Mouse (Mus musculus) c-Kit-positive CD71-negative TER-119-negative erythroid progenitor cells, embryonic 14.5 days (primary cell): ENCODE results near the gene Ube2o.

ENCODE experiments used
- DNase-seq: peaks from one replicate; pipeline ENCODE4 v3.0.0-alpha.2; 2013; ENCODE audit warnings: low read depth

Ube2o gene

GRCm38 (mm10) chr11:116580711-116581375 is 404 bp downstream of the Ube2o start:
- no peak for DNase-seq

- peak; percentile 38 for DNase-seq
Measured at GRCm38 (mm10) chr11:116580031-116580652, 1.1 kb downstream of the Ube2o start.

- no peak for DNase-seq
Measured at GRCm38 (mm10) chr11:116579280-116579679, 2.0 kb downstream of the Ube2o start.

- no peak for DNase-seq
Measured at GRCm38 (mm10) chr11:116575396-116575795, 5.9 kb downstream of the Ube2o start.

GRCm38 (mm10) chr11:116574982-116575381 is 6.3 kb downstream of the Ube2o start:
- no peak for DNase-seq

GRCm38 (mm10) chr11:116574486-116574885 is 6.8 kb downstream of the Ube2o start:
- no peak for DNase-seq

- no peak for DNase-seq
Measured at GRCm38 (mm10) chr11:116572756-116573543, 8.3 kb downstream of the Ube2o start.

GRCm38 (mm10) chr11:116571767-116572679 is 9.2 kb downstream of the Ube2o start:
- no peak for DNase-seq

GRCm38 (mm10) chr11:116570821-116571220 is 10.4 kb downstream of the Ube2o start:
- no peak for DNase-seq

GRCm38 (mm10) chr11:116567531-116567930 is 13.7 kb downstream of the Ube2o start:
- DNase-seq = no peak

GRCm38 (mm10) chr11:116565283-116566041 is 15.8 kb downstream of the Ube2o start:
- no peak for DNase-seq

- DNase-seq = no peak
Measured at GRCm38 (mm10) chr11:116556308-116556707, 24.9 kb downstream of the Ube2o start.

GRCm38 (mm10) chr11:116555572-116555971 is 25.7 kb downstream of the Ube2o start:
- no peak for DNase-seq

- DNase-seq = no peak
Measured at GRCm38 (mm10) chr11:116554171-116554878, 26.9 kb downstream of the Ube2o start.

GRCm38 (mm10) chr11:116552194-116552593 is 29.1 kb downstream of the Ube2o start:
- no peak for DNase-seq

GRCm38 (mm10) chr11:116550748-116551147 is 30.5 kb downstream of the Ube2o start:
- DNase-seq = no peak

GRCm38 (mm10) chr11:116549273-116550038 is 31.8 kb downstream of the Ube2o start:
- DNase-seq = no peak

- no peak for DNase-seq
Measured at GRCm38 (mm10) chr11:116548780-116549179, 32.5 kb downstream of the Ube2o start.

- no peak for DNase-seq
Measured at GRCm38 (mm10) chr11:116547296-116548060, 33.8 kb downstream of the Ube2o start.
